Mouse (Mus musculus) stomach, embryonic 16.5 days (tissue): ENCODE results near the gene Tsn. TPM values are rescaled to one million over a fixed set of nuclear protein-coding genes. Genes with fewer than 3 reads are reported as not detected.

Source experiments
- ATAC-seq: fragments of 200-750 bp; cut with Nextera tagmentation; 2 replicates; pipeline ENCODE4 v1.8.0; 2017; ENCODE audit warnings: moderate number of reproducible peaks, moderate TSS enrichment; ENCODE audit not compliant: insufficient read depth, low FRiP score
- H3K27ac ChIP-seq: fragments of 300-500 bp; sonication (generic); 2 replicates; pipeline ENCODE4 v1.5.1; 2014; ENCODE audit warnings: low read length
- H3K27me3 ChIP-seq: fragments of 300-500 bp; sonication (generic); 2 replicates; pipeline ENCODE4 v1.6.1; 2014; ENCODE audit warnings: low read length, control low read depth, mixed read lengths; ENCODE audit not compliant: control insufficient read depth, insufficient read depth
- H3K36me3 ChIP-seq: fragments of 300-500 bp; sonication (generic); 2 replicates; pipeline ENCODE4 v1.6.1; 2014; ENCODE audit warnings: low read length; ENCODE audit not compliant: control insufficient read depth, insufficient read depth
- H3K4me1 ChIP-seq: fragments of 300-500 bp; sonication (generic); 2 replicates; pipeline ENCODE4 v1.6.1; 2014; ENCODE audit warnings: low read length, control low read depth, mixed read lengths; ENCODE audit not compliant: control insufficient read depth, insufficient read depth
- H3K4me2 ChIP-seq: fragments of 300-500 bp; sonication (generic); 2 replicates; pipeline ENCODE4 v1.6.1; 2014; ENCODE audit warnings: low read depth, low read length, mixed read lengths
- H3K4me3 ChIP-seq: fragments of 300-500 bp; sonication (generic); replicated peaks from 2 replicates; pipeline ENCODE4 v1.5.1; 2014; ENCODE audit warnings: mild to moderate bottlenecking, low read length
- H3K9ac ChIP-seq: fragments of 300-500 bp; sonication (generic); 2 replicates; pipeline ENCODE4 v1.6.1; 2014; ENCODE audit warnings: low read length
- H3K9me3 ChIP-seq: fragments of 300-500 bp; sonication (generic); replicated peaks from 2 replicates; pipeline ENCODE4 v1.6.1; 2016; ENCODE audit warnings: low read length, control low read depth; ENCODE audit not compliant: control insufficient read depth
- WGBS: fragments of 180-500 bp; shearing (Covaris S2); extraction: QIAGEN DNeasy Blood & Tissue Kit; methylation state at CpG from one replicate; pipeline ENCODE4 v1.1.7; 2014; 5-methylcytosine and 5-hydroxymethylcytosine counted together
- polyA plus RNA-seq: library from polyadenylated mRNA; unstranded; fragments of >200 nt; fragmentation: Nextera tagmentation; extraction: Ambion mirVana; gene quantifications from 2 replicates; pipeline ENCODE4 v1.2.1, GENCODE M21; 2015

The Tsn gene
- 225 and 232 TPM in 2 replicates for polyA plus RNA-seq

DNA sequence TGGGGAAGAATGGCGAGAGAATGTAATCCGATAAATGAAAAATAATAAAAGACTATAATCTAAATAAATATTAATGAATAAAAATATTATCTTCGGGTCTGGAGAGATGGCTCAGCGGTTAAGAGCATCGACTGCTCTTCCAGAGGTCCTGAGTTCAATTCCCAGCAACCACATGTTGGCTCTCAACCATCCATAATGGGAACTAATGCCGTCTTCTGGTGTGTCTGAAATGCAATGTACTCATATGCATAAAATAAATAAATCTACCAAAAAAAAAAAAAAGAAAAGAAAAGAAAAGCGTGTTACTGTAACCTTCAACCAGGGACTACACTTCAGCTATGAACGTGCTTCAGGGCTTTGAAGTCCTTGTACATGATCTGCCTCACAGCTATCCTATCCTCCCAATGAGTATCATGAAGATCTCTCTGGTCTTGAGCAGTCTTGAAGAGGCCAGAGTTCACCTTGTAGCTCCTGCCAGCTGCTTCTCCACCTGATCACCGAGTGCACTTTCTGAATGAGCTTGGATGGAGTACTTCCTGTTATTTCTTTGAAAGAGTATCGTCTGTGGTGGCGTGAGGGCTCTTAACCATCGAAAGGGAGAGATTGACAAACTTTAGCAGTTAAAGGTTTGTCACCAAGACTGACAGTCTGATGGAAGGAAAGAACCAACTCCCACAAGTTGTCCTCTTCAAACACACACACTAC, at the start of gene Tsn:
TSS of gene Tsn (minus strand) at position 118 of the 705 bp plus-strand sequence.
- WGBS, result 47% methylated on average over 12 of the region's 12 CpGs
- Histone ChIP-seq H3K9me3 (no peaks in the 10 kb centered on the region), H3K27me3 (no peaks in the 10 kb centered on the region), H3K36me3 (0 out of 2 replicates have a peak, but pooled peaks cover 3% of the 10 kb centered on the region), H3K4me1 (peaks cover 5% of the 10 kb centered on the region), H3K27ac (peak within 1 kb of the TSS; percentile 96), H3K4me2 (peak within 1 kb of the TSS; percentile 84), H3K9ac (peak within 1 kb of the TSS; percentile 95), H3K4me3 (peak within 1 kb of the TSS; percentile 98)
- no peak for ATAC-seq

DNA sequence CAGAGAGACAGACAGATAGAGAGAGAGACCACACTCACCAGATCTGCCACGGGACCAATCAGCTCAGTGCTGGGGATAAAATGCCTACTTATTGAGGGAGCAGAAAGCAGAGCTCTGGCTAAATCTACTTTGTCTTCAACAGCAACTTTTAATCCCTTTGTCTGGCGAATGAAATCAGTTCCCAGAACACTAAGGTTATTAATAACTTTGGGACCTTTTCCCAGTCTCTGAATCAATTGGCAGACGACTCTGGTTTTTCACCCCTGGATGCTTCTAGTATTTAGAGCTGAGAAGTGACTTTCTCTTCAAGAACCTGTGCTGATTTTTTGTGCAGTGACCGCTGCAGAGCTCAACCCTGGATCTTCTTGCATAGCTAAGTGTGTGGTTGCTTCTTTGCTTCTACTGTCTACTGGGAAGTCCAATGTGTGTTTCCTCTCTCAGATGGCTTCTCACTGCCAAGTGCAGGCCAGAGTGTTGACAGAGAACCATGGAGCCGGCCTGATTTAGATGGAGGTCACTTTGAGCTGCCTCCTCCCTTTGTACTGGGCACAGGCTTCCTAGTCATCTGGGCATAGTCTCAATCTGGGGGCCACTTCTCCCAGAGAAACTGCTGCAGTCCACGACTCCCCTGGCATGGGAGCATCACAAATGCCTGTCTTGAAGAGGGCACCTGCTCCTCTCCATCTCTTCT, 47.7 kb upstream of the Tsn start:
- no peak for ATAC-seq
- Histone ChIP-seq H3K4me2 (no peak overlapping the region), H3K4me1 (no peaks in the 10 kb centered on the region), H3K9me3 (no peaks in the 10 kb centered on the region), H3K27ac (no peak overlapping the region), H3K36me3 (no peaks in the 10 kb centered on the region), H3K9ac (no peak overlapping the region), H3K27me3 (no peaks in the 10 kb centered on the region), H3K4me3 (no peak overlapping the region)
- WGBS, result 61% methylated on average over 6 of the region's 6 CpGs

DNA sequence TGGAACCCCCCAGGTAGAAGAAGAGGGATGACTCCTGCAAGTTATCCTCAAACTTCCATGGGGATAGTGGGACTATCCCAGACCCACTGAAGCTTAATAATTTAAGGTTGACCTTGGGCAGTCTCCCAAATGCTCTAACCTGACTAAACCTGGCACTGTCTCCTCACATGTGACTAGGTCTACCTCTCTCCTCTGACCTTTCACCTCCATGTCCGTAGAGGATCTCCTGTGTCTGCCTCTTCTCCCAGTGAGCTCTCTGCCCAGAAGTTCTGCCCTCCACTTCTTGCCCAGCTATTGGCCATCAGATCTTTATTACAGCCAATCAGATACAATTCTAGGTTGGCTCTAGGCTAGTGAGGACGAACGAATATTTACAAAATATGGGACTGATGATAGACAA, 38.4 kb upstream of the Tsn start:
- H3K4me1 ChIP-seq, result no peaks in the 10 kb centered on the region
- 74% methylated on average over 3 of the region's 3 CpGs for WGBS
- H3K36me3 ChIP-seq, result no peaks in the 10 kb centered on the region
- no peaks in the 10 kb centered on the region for H3K9me3 ChIP-seq
- no peak for ATAC-seq
- H3K4me3 ChIP-seq, result no peak overlapping the region
- H3K9ac ChIP-seq, result no peak overlapping the region
- H3K27ac ChIP-seq, result no peak overlapping the region
- no peaks in the 10 kb centered on the region for H3K27me3 ChIP-seq
- H3K4me2 ChIP-seq, result no peak overlapping the region

DNA sequence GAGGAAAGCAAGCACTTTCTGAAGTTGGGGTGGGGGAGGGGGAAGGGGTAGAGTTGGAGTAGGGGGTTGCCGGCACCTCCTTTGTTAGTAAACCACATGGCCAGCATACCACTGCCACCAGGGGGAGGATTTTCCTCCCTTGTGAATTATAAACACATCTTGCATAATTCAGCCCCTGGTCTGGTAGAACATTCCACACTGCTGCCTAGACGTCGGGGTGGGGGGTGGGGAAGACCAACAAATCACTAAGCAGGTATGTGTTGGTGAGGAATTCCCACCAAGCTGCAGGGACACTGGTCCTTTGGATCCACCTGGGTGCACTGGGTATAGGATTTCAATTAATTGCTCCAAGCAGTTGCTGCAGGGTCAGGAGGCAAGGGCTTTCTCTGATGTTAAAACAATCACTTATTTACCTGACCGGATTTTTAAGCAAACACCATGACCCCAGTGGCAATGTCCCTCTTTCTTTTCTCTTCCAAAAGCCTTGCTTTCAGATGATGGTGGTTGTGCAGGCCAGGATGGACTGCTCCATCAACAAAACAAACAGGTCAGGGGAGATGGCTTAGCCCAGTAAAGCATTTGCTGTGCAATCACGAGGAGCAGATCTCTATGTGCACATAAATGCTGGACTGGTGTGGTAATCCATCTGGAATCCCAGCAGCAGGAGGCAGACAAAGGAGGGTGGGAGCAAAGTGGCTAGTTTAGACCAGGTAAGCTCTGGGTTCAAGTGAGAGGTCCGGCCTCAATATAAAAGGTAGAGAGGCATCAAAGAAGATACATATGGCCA, 32.3 kb upstream of the Tsn start:
- H3K9me3 ChIP-seq, result no peaks in the 10 kb centered on the region
- H3K4me2 ChIP-seq, result no peak overlapping the region
- no peak overlapping the region for H3K9ac ChIP-seq
- 27% methylated on average over 6 of the region's 6 CpGs for WGBS
- no peaks in the 10 kb centered on the region for H3K27me3 ChIP-seq
- H3K27ac ChIP-seq, result no peak overlapping the region
- H3K36me3 ChIP-seq, result no peaks in the 10 kb centered on the region
- no peaks in the 10 kb centered on the region for H3K4me1 ChIP-seq
- ATAC-seq, result no peak
- no peak overlapping the region for H3K4me3 ChIP-seq

DNA sequence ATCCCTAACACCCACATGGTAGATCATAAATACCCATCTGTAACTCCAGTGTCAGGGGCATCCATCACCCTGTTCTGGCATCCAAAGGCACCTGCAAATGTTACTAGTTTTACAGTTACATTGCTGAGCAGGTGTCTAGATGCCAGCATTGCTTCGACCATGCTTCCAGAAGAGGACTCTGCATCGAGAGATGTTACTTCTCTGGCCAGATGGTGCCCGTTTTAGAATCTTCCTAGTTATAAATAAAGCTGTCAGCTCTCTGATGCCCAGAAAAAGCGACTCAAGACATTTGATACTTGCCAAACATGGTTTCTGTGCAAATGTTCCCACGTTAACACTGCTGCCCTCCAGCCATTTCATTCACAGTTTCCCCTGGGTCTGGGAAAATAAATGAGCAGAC, 26.4 kb upstream of the Tsn start:
- H3K4me3 ChIP-seq, result no peak overlapping the region
- no peaks in the 10 kb centered on the region for H3K27me3 ChIP-seq
- no peaks in the 10 kb centered on the region for H3K4me1 ChIP-seq
- no peak overlapping the region for H3K4me2 ChIP-seq
- WGBS, result 59% methylated on average over 5 of the region's 5 CpGs
- ATAC-seq, result no peak
- 0 out of 2 replicates have a peak, but pooled peaks cover 6% of the 10 kb centered on the region for H3K36me3 ChIP-seq
- no peak overlapping the region for H3K9ac ChIP-seq
- H3K9me3 ChIP-seq, result no peaks in the 10 kb centered on the region
- H3K27ac ChIP-seq, result no peak overlapping the region

DNA sequence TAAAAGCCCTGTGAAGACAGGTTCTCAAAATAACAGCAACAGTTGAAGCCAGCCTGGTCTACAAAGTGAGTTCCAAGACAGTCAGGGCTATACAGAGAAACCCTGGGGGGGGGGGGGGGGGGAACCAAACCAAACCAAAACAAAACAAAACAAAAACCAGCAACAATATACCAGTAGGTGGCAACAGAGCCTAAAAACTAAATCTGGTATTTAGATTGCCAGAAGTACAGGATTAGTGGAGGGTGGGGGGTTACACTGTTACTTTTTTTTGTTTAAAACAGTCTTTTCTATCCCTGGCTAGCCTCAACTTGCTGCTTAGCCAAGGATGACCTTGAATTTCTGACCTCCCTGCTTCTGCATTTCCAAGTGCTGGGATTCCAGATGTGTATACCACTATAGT, 24.3 kb upstream of the Tsn start:
- ATAC-seq, result no peak
- Histone ChIP-seq H3K27me3 (no peaks in the 10 kb centered on the region), H3K4me2 (no peak overlapping the region), H3K9ac (no peak overlapping the region), H3K27ac (no peak overlapping the region), H3K4me3 (no peak overlapping the region), H3K36me3 (0 out of 2 replicates have a peak, but pooled peaks cover 6% of the 10 kb centered on the region), H3K4me1 (no peaks in the 10 kb centered on the region), H3K9me3 (no peaks in the 10 kb centered on the region)

DNA sequence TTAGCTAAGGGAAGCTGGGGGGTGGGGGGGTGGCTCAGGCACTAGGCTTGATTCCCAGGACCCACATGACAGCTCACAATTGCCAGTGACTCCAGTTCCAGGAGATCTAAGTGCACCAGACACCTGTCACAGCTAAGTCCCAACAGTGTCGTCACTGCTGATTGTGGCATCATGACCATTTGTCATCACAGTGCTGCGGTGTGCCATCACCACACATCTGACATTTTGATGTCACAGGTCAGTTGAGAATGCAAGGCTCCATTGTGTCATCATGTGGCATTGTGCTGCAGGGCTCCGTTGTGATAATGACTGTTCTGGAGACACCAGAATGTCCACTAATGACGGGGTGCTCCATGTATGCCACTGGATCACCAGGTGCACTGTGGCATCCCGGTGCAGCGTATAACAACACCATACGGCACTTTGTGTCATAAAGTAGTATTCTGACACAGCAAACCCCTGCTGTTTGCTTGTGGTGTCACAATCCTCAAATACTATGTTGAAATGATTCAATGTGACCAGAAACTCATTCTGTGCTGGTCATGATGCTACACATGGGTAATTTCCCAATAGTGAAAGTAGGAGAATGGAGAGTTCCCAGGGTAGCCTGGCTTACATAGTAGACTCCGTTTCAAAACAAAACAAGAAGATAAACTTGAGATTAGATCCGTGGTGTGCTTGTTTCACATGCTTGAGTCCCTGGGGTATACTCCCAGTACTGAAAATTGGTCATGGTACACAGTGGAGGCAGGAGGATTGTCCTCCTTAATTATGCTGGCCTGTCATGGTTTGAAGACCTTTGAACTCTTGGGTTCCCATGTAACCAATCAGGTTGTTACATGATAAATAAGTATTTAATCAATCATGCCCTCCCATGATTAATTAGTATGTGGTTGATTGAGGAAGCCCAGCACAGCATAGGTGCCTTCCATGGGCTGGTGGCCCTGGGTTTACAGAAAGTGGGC, 23.5 kb upstream of the Tsn start:
- Histone ChIP-seq H3K36me3 (0 out of 2 replicates have a peak, but pooled peaks cover 6% of the 10 kb centered on the region), H3K4me1 (no peaks in the 10 kb centered on the region), H3K4me3 (no peak overlapping the region), H3K9me3 (no peaks in the 10 kb centered on the region), H3K27me3 (no peaks in the 10 kb centered on the region), H3K9ac (no peak overlapping the region), H3K4me2 (no peak overlapping the region), H3K27ac (no peak overlapping the region)
- WGBS, result 84% methylated on average over 9 of the region's 9 CpGs
- no peak for ATAC-seq

DNA sequence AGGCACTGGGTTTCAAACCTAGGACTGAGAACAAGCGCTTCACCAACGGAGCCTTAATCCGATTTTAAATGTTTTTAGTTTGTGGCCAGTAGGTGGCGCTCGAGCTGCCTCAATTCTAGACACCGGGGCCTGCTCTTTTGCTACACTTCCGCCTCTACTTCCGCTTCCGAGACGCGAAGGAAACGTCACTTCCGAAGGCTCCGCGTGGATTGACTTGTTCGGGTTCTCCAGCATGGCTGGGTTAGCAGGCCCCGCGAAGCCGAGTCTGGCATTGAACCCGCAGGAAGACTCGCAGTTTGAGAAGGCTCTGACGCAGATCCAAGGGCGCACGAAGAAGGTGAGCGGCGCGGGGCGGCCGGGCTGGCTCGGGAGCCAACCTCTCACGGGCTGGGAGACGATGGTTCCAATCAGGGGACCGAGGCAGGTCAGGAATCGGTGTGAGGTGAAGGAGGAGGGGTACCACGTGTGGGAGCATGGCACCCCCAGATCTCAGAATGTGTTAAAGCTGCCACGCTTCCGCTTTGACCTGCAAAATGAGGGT, 10.2 kb upstream of the Tsn start, which contains the start of gene Nifk:
TSS of gene Nifk (plus strand) at position 179 of the 541 bp plus-strand sequence.
- under 1% methylated on average over 37 of the region's 37 CpGs for WGBS
- peak within 1 kb of the TSS; percentile 3; the same call in 1 of the 2 replicates for H3K27ac ChIP-seq
- peaks cover 8% of the 10 kb centered on the region for H3K4me1 ChIP-seq
- H3K27me3 ChIP-seq, result no peaks in the 10 kb centered on the region
- H3K4me3 ChIP-seq, result peak within 1 kb of the TSS; percentile 88
- peaks cover 9% of the 10 kb centered on the region; the same call in 1 of the 2 replicates for H3K36me3 ChIP-seq
- no peaks in the 10 kb centered on the region for H3K9me3 ChIP-seq
- peak within 1 kb of the TSS; percentile 87 for H3K9ac ChIP-seq
- H3K4me2 ChIP-seq, result peak within 1 kb of the TSS; percentile 89
- peak; percentile 94 for ATAC-seq
